Mouse (Mus musculus): ENCODE data around the gene Madcam1. TPM values are rescaled to one million over a fixed set of nuclear protein-coding genes. Genes with fewer than 3 reads are reported as not detected.

Madcam1 gene
- polyA plus RNA-seq, 1 experiment = not detected

DNA sequence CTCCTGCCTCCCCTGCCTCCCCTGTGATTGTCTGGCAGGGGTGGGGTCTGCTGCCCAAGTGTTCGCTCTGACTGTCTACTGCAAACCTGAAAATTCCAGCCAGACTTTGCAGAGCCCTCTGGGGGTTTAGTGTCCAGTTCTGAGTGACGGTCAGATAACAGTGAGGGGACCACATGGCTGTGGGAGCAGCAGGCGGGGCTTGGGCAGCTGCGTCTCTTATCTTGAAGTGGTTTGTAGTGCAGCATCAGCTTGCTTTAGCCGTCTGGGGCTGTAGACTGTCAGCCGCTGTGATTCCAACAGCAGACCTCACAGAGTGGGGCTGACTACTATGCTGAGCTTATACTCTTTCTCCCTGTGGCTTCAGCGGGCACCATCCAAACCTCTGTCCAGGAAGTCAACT lies 44.9 kb downstream of the Madcam1 start:
- TF ChIP-seq GATA1 (IDR thresholded peaks at IDR 0.05; ENCODE audit: low read length) = no peak

DNA sequence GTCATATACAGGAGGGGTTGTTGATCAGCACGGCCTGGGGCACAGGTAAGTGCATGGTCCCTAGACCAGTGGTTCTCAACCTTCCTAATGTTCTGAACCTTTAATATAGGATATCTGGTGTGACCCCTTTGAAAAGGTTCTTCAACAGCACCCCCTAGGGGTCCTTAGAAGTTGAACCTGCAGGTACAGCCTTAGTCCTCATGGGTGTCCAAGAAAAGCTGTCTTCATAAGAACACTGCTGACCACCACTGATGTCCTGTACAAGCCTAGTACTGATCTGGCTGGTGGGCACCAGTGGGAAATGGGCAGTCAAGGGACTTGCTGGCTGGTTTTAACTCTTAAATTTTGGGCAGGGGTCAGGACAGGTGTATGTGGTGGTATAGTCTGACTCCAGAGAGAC lies 47.7 kb downstream of the Madcam1 start:
- TF ChIP-seq GATA1 (IDR thresholded peaks at IDR 0.05; ENCODE audit: low read length) = no peak

DNA sequence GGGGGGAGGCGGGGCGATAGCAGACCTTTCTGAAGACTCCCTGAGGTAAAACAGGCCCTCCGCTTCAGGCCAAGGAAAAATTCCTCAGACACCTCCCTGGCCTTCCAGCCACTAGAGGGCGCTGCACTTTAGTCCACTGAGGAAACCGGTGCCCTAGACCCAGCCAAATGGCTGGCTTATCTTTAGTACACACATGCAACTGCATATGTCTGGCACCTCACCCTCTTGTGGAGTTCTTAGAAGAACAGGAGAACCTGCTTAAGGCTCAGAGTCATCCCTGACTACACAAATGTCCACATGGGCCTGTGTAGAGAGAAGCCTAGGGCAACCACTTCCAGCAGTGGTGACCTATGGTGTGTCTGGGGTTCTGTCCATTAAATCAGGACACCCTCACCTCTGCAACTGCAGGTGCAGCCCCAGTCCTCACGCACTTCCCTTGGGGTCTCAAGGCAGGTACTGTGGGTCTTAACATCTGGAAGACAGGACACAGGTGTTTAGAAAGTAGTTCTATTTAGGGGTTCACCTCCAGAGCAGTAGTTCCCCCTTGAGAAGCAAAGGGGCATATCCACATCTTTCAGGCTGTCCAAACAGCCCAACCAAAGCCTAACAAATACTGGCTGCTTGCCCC lies 48.3 kb downstream of the Madcam1 start:
- no peak for TF ChIP-seq GATA1 (IDR thresholded peaks at IDR 0.05; ENCODE audit: low read length)

DNA sequence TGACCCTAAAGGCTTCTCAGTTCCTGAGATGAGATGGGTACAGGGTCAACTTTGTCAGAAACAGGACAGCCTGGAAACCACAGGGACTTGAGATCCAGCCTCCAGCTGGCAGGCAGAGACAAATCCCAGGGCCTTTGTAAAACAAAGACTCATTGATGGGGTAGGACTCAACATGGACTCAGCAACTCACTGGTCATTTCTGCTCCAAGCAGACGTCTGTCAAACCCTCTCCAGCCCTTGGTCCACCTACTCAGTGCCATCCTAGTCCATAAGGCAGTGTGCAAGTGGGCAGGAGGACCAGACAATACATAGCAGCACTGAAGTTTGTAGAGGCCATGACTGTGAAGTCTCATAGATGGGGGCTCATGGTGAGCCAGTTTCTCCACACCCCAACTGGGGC lies 48.8 kb downstream of the Madcam1 start:
- TF ChIP-seq GATA1 (IDR thresholded peaks at IDR 0.05; ENCODE audit: low read length) = no peak

DNA sequence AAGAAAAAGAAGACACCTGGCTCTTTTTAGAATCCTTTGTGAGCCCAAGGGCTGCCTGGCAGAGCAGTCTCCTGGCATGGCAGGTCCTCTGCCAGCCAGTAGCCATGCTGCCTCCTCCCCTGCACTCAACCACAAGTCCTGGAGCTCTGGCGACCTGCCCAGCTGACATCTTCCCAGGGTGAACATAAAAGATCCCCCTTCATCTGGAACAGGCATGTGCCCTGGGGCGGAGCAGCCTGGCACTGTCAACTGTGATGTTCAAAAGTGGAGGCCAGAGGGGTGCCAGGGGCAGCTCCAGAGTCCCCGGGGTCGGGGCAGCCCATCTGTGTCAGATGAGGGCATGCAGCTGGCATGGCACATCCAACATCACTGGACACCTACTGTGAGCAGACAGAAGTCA lies 50.6 kb downstream of the Madcam1 start:
- no peak for TF ChIP-seq GATA1 (IDR thresholded peaks at IDR 0.05; ENCODE audit: low read length)

DNA sequence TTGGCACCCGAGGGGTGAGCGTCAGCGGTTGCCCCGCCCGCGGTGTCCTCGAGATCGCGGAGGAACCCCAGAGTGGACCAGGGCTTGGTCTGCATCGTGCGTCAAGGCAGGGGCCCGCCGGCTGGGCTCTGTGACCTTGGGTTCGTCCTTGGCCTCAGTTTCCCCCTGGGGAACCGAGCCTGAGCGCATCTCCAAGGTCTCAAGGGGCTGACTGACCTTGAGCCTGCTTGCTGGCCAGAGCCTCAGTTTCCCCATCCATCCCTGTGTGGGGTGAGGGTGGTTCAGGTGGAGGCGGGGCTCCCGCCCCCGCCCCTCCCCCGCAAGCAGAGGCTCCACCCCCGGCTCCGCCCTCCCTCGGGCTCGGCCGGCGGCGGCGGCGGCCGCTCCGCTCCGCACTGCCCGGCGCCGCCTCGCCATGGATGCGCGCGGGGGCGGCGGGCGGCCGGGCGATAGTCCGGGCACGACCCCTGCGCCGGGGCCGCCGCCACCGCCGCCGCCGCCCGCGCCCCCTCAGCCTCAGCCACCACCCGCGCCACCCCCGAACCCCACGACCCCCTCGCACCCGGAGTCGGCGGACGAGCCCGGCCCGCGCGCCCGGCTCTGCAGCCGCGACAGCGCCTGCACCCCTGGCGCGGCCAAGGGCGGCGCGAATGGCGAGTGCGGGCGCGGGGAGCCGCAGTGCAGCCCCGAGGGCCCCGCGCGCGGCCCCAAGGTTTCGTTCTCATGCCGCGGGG lies 52.1 kb downstream of the Madcam1 start, which contains the start of gene Hcn2:
Gene Hcn2 (plus strand): TSS at position 381 of the 734 bp plus-strand sequence.
- no peak for TF ChIP-seq GATA1 (IDR thresholded peaks at IDR 0.05; ENCODE audit: low read length)

DNA sequence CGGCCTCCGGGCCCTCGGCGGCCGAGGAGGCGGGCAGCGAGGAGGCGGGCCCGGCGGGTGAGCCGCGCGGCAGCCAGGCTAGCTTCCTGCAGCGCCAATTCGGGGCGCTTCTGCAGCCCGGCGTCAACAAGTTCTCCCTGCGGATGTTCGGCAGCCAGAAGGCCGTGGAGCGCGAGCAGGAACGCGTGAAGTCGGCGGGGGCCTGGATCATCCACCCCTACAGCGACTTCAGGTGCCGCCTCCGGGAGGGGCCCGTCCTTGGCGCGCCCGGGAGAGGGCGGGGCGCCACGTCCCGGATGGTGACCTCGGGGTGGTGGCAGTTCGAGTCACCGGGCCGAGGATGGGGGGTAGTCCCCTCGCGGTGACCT lies 52.6 kb downstream of the Madcam1 start:
- no peak for TF ChIP-seq GATA1 (IDR thresholded peaks at IDR 0.05; ENCODE audit: low read length)

DNA sequence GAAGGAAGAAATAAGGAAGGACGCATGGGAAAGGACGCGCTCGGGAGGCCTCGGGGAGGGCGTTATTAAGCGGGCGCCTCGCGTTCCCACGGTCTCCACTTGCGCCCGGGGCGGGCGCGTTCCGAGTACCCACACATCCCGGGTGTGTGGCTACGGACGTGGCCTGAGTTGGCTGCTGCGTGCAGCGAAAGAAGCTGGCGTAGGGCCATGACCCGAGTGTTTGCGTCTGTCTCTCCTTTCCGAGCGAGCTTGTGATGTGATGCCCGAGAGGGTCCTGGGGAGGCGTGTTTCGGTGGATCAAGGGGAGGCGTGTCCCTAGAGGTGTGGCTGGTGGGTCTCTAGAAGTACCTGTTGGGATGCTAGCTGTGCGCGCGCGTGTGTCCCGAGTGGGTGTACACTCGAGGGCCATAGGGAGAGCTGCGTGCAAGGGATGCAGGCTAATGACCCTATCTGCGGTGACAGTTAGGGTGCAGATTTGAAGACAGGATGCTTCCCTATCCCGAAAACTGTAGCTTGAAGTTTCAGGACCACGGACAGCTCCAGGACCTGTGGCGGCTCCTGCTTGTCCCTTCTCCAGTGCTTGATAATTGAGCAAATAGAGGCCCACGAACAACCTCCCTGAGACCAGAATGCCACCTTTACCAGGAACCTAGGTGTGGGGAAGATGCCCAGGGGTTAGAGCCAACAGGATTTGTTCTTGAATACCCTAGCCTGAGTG lies 53.4 kb downstream of the Madcam1 start:
- TF ChIP-seq GATA1 (IDR thresholded peaks at IDR 0.05; ENCODE audit: low read length) = no peak

Other genes with a start within 250 kb of the Madcam1 start
- gene Vmn2r83, start 195.8 kb upstream of the Madcam1 start, polyA plus RNA-seq (2012) = not detected in 2 replicates
- 0.04 TPM in 1 of 2 replicates, not detected in the other for gene Plpp2, start 130.8 kb upstream of the Madcam1 start, polyA plus RNA-seq (2012)
- 0.05 TPM in 1 of 2 replicates, not detected in the other for gene Mier2, start 109.4 kb upstream of the Madcam1 start, polyA plus RNA-seq (2012)
- not detected in 2 replicates for gene Theg, start 77.2 kb upstream of the Madcam1 start, polyA plus RNA-seq (2012)
- gene C2cd4c, start 50.5 kb upstream of the Madcam1 start, polyA plus RNA-seq (2012) = not detected in 2 replicates
- gene Shc2, start 26.6 kb upstream of the Madcam1 start, polyA plus RNA-seq (2012) = not detected in 2 replicates
- not detected in 2 replicates for gene Odf3l2, start 18.8 kb upstream of the Madcam1 start, polyA plus RNA-seq (2012)
- gene Tpgs1, start 4.8 kb downstream of the Madcam1 start, polyA plus RNA-seq (2012) = 119 and 126 TPM in 2 replicates
- gene Cdc34, start 17.6 kb downstream of the Madcam1 start, polyA plus RNA-seq (2012) = 540 and 646 TPM in 2 replicates
- gene Gzmm, start 24.5 kb downstream of the Madcam1 start, polyA plus RNA-seq (2012) = 0.25 and 0.30 TPM in 2 replicates
- 834 and 1,207 TPM in 2 replicates for gene Bsg, start 39.9 kb downstream of the Madcam1 start, polyA plus RNA-seq (2012)
- 0.49 and 0.78 TPM in 2 replicates for gene Hcn2, start 52.1 kb downstream of the Madcam1 start, polyA plus RNA-seq (2012)
- gene Polrmt, start 82.0 kb downstream of the Madcam1 start, polyA plus RNA-seq (2012) = 52.0 and 53.1 TPM in 2 replicates
- not detected in 2 replicates for gene Fgf22, start 90.5 kb downstream of the Madcam1 start, polyA plus RNA-seq (2012)
- 373 and 414 TPM in 2 replicates for gene Rnf126, start 102.4 kb downstream of the Madcam1 start, polyA plus RNA-seq (2012)
- gene Fstl3, start 112.7 kb downstream of the Madcam1 start, polyA plus RNA-seq (2012) = 0.06 and 0.11 TPM in 2 replicates
- gene Prss57, start 126.4 kb downstream of the Madcam1 start, polyA plus RNA-seq (2012) = not detected in 2 replicates
- gene Palm, start 129.0 kb downstream of the Madcam1 start, polyA plus RNA-seq (2012) = 0.82 and 1.2 TPM in 2 replicates
- not detected in 2 replicates for gene Misp, start 156.4 kb downstream of the Madcam1 start, polyA plus RNA-seq (2012)
- 1,266 and 1,318 TPM in 2 replicates for gene Ptbp1, start 189.9 kb downstream of the Madcam1 start, polyA plus RNA-seq (2012)
- 0.38 TPM in 1 of 2 replicates, not detected in the other for gene Prtn3, start 209.9 kb downstream of the Madcam1 start, polyA plus RNA-seq (2012)
- gene Plppr3, start 210.1 kb downstream of the Madcam1 start, polyA plus RNA-seq (2012) = not detected in 2 replicates
- not detected in 2 replicates for gene Elane, start 221.7 kb downstream of the Madcam1 start, polyA plus RNA-seq (2012)
- gene Cfd, start 226.3 kb downstream of the Madcam1 start, polyA plus RNA-seq (2012) = not detected in 2 replicates
- gene Med16, start 244.4 kb downstream of the Madcam1 start, polyA plus RNA-seq (2012) = 64.2 and 66.0 TPM in 2 replicates
- not detected in 2 replicates for gene Gm26602, start 246.3 kb downstream of the Madcam1 start, polyA plus RNA-seq (2012)

Measured in G1E-ER4 (cell line).